Mouse (Mus musculus): ENCODE results near the gene Wipf1.

Gene Wipf1

DNA sequence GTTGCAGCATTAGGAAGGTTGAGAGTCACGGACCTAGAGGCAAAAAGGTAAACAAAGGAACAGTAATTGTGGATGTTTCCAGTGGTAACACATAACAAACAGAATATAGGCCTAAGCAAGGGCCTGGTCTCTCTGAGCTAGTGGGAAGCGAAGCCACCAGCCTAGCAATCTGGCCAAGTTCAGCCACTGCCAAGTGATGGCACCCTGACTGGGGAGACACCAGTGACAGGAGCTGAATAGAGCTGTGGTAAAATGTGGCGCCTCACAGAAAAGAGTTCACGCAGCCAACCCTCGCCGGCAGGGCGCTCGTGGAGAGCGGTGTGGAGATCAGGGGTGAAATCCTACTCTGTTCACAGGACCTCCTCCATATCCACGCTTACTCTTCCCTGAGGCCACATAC, 63.1 kb downstream of the Wipf1 start:
- DNase-seq: no peak

GRCm38 (mm10) chr2:73463431-73464194, 65.9 kb downstream of the Wipf1 start:
- DNase-seq: no peak

DNA sequence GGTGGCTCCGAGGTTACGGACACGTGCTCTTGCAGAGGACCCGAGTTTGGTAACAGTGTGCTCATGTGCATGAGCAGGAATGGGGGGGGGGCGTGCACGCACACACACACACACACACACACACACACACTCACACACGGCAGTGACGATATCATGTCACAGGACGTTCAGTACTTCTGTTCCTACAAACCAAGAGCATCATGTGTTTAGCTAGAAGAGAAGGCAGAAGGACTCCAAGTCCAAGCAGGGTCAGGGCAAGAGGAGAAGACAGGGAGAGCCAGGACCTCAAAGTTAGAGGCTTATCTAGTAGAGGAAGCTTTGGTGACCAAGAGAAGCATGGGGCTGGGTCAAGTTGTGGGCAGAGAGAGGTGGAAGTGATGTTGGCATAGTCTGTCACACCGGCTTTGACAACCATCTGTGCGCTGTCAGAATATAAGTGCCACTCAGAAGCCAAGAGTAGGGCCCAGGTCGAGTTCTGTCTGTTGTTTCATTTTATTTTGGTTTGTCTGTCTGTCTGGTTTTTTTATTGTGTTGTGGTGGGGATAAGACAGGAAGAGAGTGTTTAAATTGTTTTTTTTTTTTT, 66.7 kb downstream of the Wipf1 start:
- no peak for DNase-seq

DNA sequence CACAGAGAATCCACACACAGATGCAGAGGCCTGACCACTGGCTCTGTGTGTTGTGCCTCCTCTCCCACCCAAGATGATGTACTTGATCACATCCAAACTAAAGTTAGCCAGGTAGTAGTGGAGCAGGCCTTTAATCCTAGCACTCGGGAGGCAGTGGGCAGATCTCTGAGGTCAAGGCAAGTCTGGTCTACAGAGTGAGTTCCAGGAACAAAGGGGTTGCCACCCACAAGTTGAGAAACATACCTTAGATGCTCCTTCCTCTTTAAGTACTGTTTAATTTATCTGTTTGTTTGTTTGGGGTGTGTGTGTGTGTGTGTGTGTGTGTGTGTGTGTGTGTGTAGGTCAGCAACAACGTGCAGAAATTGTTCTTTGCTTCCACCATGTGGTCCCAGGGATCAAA, 67.3 kb downstream of the Wipf1 start:
- DNase-seq: no peak

DNA sequence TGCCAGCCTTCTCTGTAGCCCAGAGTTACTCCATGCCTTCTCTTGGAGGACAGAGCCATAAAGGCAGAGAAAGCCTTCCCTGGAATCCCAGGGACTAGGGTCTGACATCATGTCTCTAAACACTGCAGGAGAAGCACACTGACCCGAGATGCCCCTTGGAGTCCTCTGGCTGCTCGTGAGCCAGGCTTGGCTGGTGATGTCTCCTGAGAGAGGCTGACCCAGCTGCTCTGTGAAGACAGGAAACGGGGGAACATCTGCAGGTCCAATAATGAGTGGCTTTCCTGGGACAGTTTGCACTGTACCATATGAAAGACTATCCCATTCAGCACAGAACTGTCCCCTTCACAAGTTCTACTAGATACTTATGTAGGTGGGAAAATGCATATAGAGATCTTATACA, 69.4 kb downstream of the Wipf1 start:
- DNase-seq: no peak

DNA sequence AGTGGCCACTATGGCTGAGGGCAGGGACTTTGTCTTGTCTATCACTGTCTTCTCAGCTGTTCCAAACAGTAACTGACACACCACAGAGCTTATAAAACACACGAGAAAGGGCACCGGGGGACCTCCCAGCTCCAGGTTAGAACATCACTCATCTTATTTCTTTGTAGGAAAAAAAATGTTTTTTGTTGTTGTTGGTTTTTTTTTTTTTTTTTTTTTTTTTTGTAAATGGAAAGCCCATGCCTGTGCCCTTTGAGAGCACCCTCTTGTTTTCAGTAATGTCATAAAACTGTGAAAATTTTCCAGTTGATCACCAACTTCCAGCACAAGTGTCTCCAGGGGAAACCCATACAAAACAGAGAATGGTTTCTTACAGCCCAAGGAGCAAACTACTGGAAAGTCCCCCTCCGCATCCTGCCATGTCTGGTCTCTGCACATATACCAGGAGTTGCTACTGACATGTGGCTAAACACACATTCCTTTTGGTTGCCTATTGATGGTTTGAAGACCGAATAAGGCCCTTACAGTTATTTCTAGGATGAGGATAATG, 69.9 kb downstream of the Wipf1 start:
- DNase-seq: no peak

- DNase-seq: no peak
Observed at GRCm38 (mm10) chr2:73456886-73457285, 72.6 kb downstream of the Wipf1 start.

- no peak for DNase-seq
Observed at GRCm38 (mm10) chr2:73456154-73456553, 73.4 kb downstream of the Wipf1 start.

GRCm38 (mm10) chr2:73455541-73455940, 74.0 kb downstream of the Wipf1 start:
- no peak for DNase-seq

DNA sequence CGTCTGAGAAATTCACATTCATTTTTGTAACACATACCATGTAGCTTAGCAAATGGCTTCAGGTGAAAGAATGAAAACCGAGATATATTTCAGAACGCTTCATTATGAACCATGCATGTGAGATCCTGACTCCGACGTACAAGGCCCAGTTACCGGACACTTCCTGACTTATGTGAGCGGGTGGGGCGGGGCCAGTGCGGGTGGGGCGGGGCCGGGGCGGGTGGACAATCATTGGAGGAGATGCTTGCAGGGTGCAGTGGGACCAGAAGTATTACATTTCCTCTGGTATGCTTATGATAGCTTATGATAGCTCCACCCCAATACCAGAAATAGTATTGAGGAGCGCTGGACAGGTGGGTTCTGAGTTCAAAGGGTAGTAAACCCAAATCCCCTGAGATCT, 74.9 kb downstream of the Wipf1 start:
- DNase-seq: no peak

DNA sequence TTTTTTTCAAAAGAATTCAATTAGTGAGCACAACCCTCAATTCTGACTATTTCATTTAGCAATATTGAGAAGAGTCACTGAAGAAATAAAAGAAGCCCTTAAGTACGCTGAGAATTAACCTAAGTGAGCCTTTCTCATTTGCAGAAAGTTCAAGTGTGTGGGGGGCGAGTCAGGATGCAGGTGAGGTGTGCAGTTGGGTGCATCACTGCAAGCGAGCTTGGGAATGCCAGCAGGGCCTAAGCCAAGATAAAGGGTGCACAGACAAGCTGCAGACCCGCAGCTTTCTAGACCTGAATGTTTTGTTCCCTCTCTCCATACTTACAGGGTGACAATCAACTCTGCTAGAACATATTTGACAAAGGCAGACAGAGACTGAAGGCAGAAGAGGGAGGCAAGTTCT, 75.3 kb downstream of the Wipf1 start:
- DNase-seq: no peak

GRCm38 (mm10) chr2:73453717-73454116, 75.8 kb downstream of the Wipf1 start:
- no peak for DNase-seq

DNA sequence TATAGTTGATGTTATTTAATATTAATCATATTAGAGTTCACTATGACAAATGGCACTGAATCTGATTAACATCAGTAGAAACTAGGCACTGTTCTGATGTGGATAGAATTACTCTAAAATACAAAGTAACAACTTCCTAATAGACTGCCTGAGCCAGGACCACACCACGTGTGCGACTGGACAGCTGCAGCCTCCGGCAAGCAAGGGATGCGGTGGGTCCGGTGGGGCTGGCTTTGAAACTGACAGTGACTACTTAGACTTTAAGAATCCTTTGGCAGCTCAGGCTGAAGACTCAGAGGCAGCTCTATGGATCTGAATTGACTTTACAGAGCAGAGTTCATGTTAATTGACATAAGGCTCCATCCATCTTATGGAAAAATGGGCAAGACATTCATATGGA, 76.4 kb downstream of the Wipf1 start:
- DNase-seq: no peak

DNA sequence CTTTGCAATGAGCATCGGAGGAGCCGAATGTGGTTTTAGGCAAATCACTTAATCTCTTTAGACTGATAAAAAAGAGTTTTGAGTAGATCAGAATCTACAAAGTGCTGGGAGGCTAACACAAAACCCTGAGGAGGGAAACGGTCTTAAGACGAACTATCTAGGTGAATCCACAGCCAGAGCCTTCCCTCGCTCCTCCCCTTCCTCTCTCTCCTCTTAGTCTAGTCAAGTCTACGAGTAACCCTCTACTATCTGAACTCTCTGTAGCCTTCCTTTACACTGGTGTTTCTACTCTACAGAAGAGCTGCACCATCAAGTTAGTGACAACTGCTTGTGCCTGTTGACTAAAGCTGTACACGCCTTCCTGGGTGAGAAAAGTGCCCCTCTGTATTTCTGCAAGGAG, 77.0 kb downstream of the Wipf1 start:
- DNase-seq: no peak

- no peak for DNase-seq
Observed at GRCm38 (mm10) chr2:73451541-73451940, 78.0 kb downstream of the Wipf1 start.

DNA sequence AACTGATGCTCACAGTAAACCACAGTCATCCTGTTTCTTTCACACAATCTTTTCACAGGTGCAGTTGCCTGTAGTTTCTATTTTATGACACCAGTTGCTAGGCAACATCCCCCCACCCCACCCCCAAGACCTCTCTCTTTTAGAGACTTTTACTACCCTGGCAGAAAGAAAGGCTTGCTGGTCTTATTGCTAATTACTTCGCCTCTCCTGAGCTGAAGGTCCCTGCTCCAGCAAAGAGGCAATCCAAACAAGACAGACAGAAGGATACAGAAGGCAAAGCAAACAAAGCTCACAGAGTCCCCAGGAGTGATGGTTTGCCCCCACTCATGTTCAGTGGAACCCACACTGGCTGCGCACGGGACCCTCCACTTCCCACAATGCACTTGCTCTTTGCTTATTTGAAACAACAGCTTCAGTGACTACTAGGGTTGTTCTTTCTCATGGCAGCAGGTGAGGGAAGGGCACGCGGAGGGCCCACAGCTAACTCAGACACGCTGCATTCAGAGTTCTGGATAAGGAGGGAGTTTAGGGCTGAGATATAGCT, 79.3 kb downstream of the Wipf1 start:
- no peak for DNase-seq

- no peak for DNase-seq
Observed at GRCm38 (mm10) chr2:73443985-73444384, 85.5 kb downstream of the Wipf1 start.

DNA sequence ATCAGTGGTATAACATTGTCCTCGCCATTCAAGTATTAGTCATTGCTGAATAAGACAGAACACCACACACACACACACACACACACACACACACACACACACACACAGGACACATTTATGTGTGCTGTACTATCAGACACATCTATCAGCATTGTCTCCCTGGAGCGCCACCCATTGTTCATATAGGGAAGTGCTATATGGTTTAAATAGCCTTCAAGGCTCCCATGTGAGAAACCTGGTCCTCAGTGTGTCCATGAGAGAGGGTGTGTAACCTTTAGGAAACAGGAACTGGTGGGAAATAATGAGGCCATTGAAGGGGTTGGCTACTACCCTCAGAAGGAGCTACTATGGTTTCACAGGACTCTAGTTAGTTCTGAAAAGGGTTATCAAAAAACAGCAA, 87.5 kb downstream of the Wipf1 start:
- DNase-seq: no peak

DNA sequence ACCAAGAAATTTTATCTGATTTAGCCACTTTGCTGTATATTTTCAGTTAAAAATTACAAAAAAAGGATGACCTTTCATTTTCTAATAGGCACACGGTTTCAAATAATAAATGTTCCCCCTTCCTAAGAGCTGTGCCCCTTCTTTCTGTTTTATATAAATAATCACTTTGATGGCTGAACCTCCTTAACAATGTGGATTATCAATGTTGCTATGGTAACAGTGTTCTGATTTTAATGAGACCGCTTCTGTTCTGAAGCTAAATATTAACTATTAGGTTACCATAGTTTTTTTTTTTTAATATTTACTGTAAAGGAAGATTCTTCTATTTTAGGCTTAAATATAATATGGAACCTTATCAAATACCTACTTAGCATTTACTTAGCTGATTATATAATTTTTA, 89.2 kb downstream of the Wipf1 start:
- no peak for DNase-seq

DNA sequence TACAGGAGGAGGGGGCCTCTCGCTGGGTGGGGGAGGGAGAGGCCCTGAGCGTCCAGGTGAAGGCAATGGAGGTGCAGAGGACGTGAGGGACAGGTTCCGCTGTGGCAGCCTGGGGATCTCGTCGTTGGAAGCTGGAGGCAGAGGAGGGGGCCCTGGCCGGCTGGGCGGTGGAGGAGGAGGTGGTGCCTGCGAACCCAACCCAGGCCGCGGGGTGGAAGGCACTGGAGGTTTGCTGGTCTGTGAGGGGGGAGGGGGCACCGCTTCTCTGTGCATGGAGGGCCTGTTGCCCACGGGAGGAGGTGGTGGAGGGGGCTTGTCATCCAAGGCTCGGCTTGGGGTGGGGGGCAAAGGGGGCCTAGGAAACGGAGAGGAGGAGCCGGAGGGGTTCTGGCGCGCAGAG, 92.6 kb downstream of the Wipf1 start:
- DNase-seq: no peak

- DNase-seq: no peak
Observed at GRCm38 (mm10) chr2:73435847-73436246, 93.7 kb downstream of the Wipf1 start.

DNA sequence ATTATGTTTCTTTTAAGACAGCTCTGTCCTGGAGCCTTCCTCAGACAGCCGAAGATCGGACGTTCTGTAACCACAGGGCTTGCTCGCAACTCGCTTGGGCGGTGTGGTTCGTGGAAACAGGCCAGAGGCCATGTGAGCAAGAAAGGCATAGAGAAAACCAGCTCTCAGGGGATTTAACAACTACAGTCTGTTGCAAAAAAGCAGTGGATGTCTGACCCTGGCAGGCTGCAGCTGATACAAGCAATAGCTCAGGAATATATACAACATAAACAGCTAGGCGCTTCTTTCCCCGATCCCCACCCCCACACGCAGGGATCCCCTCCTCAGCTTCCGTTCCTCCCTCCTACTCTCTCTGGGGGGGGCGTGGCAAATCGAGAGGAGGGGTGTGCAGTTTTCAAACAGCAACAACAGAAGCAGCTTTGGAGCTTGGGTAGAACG, 97.6 kb downstream of the Wipf1 start:
- DNase-seq: no peak

DNA sequence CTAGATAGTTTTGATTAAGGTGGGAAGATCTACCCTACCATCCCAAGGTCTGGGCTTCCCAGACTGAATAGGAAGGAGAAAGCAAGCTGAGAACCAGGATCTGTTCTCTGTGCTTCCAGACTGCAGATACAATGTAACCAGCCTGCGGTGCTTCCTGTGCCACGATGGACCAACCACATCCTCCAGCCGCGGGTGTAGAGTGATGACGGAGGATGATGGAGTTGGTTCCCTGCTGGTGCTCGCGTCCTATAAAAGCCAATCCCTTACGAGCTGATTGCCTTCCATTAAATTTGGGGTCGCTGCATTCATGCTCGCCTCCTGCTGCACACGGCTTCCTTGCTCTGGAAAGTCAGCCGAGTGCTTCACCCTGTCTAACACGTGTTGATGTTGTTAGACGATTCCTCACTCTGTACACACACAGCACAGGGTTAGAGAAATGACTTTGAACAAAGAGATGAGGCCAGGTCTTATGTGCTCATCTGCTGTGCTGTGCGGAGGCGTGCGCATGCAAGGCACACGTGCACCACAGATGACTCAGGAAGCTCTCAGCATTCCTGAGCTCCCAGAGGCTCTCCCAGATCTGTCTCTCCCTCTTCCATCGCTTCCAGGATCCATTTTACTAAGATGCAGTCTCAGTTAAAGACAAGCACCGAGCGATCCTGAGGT, 100.6 kb downstream of the Wipf1 start:
- DNase-seq: no peak

- DNase-seq: peak; percentile 42 to 47
Observed at GRCm38 (mm10) chr2:73427293-73427692, 102.2 kb downstream of the Wipf1 start.

All from cerebellum, adult 18-20 months (tissue).